Mouse (Mus musculus): Measurements from ENCODE around the gene Olfr1477. TPM values are rescaled to one million over a fixed set of nuclear protein-coding genes. Genes with fewer than 3 reads are reported as not detected.
"Not testable (repeated sequence)": the region's sequence is repeated elsewhere in the genome, so short reads cannot be mapped to it uniquely, and the experiment has no call there.

The Olfr1477 gene
- not detected in 2 replicates for polyA plus RNA-seq (2015; fragmentation: Nextera tagmentation; extraction: Ambion mirVana)

DNA sequence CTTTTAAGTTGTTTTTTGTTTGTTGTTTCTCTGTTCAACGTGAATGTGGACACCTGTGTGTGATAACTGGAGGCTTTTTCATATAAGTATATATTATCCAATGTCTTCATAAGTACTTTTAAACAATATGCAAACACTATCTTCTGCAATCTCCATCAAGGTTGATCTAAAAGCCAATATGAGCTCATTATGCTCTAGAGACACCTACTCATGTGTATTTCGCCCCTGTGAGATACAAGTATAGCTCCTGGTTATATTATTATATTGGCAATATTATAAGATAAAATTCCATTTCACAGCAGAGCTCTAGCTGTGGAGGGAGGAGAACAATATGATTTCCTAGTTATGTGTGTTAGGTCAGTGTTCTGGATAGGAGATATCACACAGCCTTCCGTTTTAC lies at the start of gene Olfr1477:
Olfr1477 (plus strand) TSS at position 301 of the 400 bp plus-strand sequence.
- Histone ChIP-seq H3K9ac (no peak within 1 kb of the TSS), H3K27me3 (replicated peaks) (no peaks in the 10 kb centered on the region), H3K4me2 (no peak within 1 kb of the TSS), H3K9me3 (peaks cover 10% of the 10 kb centered on the region), H3K36me3 (no peaks in the 10 kb centered on the region), H3K4me3 (no peak within 1 kb of the TSS), H3K27ac (replicated peaks) (no peak within 1 kb of the TSS), H3K4me1 (no peaks in the 10 kb centered on the region)
- no peak for ATAC-seq (ENCODE audit: extremely low read depth, insufficient number of reproducible peaks, low FRiP score, low TSS enrichment)
- WGBS = 53% methylated on average over 3 of the region's 3 CpGs

DNA sequence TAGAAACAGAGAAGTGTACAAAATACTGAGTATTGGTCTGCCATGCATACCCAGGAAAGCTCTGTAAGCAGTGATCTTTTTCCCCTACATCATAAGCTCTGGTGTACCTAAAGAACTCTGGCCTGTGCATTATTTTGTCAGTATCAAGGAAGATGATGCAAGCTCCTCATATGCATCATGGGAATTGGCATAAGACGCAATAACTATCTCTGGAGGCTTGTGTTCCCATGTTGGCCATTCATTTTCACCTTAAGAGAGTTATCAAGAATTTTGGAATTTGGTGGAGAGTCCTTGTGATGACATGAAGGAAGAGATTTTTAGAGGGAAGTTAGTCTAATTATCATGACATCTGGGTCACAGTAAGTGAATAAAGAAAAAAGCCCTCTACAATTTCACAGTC lies 44.4 kb upstream of the Olfr1477 start, which contains the start of gene Olfr1472:
Olfr1472 (minus strand) TSS at position 101 of the 400 bp plus-strand sequence.
- Histone ChIP-seq H3K27me3 (replicated peaks) (no peaks in the 10 kb centered on the region), H3K27ac (replicated peaks) (no peak within 1 kb of the TSS), H3K9me3 (no peaks in the 10 kb centered on the region; the same call in 1 of the 2 replicates), H3K9ac (no peak within 1 kb of the TSS), H3K4me3 (no peak within 1 kb of the TSS), H3K36me3 (no peaks in the 10 kb centered on the region), H3K4me2 (no peak within 1 kb of the TSS), H3K4me1 (no peaks in the 10 kb centered on the region)
- 53% methylated on average over 1 of the region's 1 CpGs for WGBS
- ATAC-seq (ENCODE audit: extremely low read depth, insufficient number of reproducible peaks, low FRiP score, low TSS enrichment) = no peak

DNA sequence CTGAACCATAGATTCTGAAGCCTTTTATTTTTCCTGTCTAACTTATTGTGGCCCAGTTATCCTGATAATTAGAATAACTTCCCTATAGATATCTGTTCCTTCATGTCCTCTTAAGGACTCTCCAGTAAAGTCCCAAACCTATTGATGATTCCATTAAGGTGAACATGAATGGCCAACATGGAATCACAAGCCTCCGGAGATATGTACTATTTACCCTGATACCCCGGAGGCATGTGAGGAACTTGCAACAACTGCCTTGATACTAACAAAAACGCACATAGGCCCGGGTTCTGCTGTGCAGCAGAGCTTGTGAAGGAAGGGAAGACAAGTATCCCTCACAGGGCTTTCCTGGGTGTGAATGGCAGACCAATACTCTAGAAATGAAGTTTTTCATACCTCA lies 31.1 kb upstream of the Olfr1477 start, which contains the start of gene Olfr1474:
Olfr1474 (plus strand) TSS at position 301 of the 400 bp plus-strand sequence.
- not testable (repeated sequence) for H3K4me3 ChIP-seq; ATAC-seq (ENCODE audit: extremely low read depth, insufficient number of reproducible peaks, low FRiP score, low TSS enrichment); H3K27me3 ChIP-seq (replicated peaks); H3K9ac ChIP-seq; H3K27ac ChIP-seq (replicated peaks); H3K9me3 ChIP-seq; H3K36me3 ChIP-seq; H3K4me1 ChIP-seq; H3K4me2 ChIP-seq
- WGBS = 72% methylated on average over 4 of the region's 4 CpGs

DNA sequence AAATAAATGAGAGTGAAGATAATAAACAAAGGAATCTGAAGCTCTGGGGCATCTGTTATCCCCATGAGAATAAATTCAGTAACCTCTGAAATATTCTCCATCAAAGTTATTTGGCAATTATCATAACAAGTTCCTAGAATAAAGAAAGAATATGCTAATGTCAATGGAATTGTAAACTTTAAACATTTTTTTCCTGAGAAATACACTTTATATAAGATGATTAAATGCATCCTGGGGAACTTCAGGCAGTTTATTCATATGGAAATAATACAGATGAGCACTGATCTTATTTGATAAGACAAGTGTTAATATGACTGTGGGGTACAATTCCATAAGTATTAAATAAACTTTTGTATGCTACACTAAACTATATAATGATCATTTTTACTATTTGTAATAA lies 20.2 kb upstream of the Olfr1477 start, which contains the start of gene Olfr1475:
Olfr1475 (minus strand) TSS at position 101 of the 400 bp plus-strand sequence.
- Histone ChIP-seq H3K4me3 (no peak within 1 kb of the TSS), H3K4me1 (no peaks in the 10 kb centered on the region), H3K27ac (replicated peaks) (no peak within 1 kb of the TSS), H3K27me3 (replicated peaks) (no peaks in the 10 kb centered on the region), H3K9ac (no peak within 1 kb of the TSS), H3K9me3 (no peaks in the 10 kb centered on the region), H3K36me3 (no peaks in the 10 kb centered on the region), H3K4me2 (no peak within 1 kb of the TSS)
- no peak for ATAC-seq (ENCODE audit: extremely low read depth, insufficient number of reproducible peaks, low FRiP score, low TSS enrichment)

DNA sequence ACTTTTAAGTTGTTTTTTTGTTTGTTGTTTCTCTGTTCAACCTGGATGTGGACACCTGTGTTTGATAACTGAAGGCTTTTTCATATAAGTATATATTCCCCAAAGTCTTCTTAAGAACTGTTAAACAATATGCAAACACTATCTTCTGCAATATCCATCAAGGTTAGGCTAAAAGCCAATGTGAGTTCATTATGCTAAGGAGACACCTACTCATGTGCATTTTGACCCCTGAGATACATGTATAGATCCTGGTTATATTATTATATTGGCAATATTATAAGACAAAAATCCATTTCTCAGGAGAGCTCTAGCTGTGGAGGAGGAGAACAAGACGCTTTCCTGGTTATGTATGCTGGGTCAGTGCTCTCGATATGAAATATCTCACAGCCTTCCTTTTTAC lies 27.3 kb downstream of the Olfr1477 start, which contains the start of gene Olfr1480:
Olfr1480 (plus strand) TSS at position 301 of the 400 bp plus-strand sequence.
- Histone ChIP-seq H3K9me3 (peaks cover 11% of the 10 kb centered on the region; the same call in 1 of the 2 replicates), H3K36me3 (no peaks in the 10 kb centered on the region), H3K27ac (replicated peaks) (no peak within 1 kb of the TSS), H3K9ac (no peak within 1 kb of the TSS), H3K4me2 (no peak within 1 kb of the TSS), H3K4me3 (no peak within 1 kb of the TSS), H3K4me1 (no peaks in the 10 kb centered on the region), H3K27me3 (replicated peaks) (no peaks in the 10 kb centered on the region)
- 50% methylated on average over 2 of the region's 2 CpGs for WGBS
- no peak for ATAC-seq (ENCODE audit: extremely low read depth, insufficient number of reproducible peaks, low FRiP score, low TSS enrichment)

Other genes starting within 250 kb of the Olfr1477 start
- gene Olfr1465, start 185.0 kb upstream of the Olfr1477 start, polyA plus RNA-seq (2015; fragmentation: Nextera tagmentation; extraction: Ambion mirVana) = not detected in 2 replicates
- not detected in 2 replicates for gene Olfr1466, start 161.7 kb upstream of the Olfr1477 start, polyA plus RNA-seq (2015; fragmentation: Nextera tagmentation; extraction: Ambion mirVana)
- not detected in 2 replicates for gene Olfr1467, start 138.3 kb upstream of the Olfr1477 start, polyA plus RNA-seq (2015; fragmentation: Nextera tagmentation; extraction: Ambion mirVana)
- gene Olfr1469, start 92.7 kb upstream of the Olfr1477 start, polyA plus RNA-seq (2015; fragmentation: Nextera tagmentation; extraction: Ambion mirVana) = not detected in 2 replicates
- gene Olfr1471, start 57.1 kb upstream of the Olfr1477 start, polyA plus RNA-seq (2015; fragmentation: Nextera tagmentation; extraction: Ambion mirVana) = not detected in 2 replicates
- not detected in 2 replicates for gene Olfr1472, start 44.5 kb upstream of the Olfr1477 start, polyA plus RNA-seq (2015; fragmentation: Nextera tagmentation; extraction: Ambion mirVana)
- not detected in 2 replicates for gene Olfr1474, start 31.0 kb upstream of the Olfr1477 start, polyA plus RNA-seq (2015; fragmentation: Nextera tagmentation; extraction: Ambion mirVana)
- gene Olfr1475, start 20.4 kb upstream of the Olfr1477 start, polyA plus RNA-seq (2015; fragmentation: Nextera tagmentation; extraction: Ambion mirVana) = not detected in 2 replicates
- not detected in 2 replicates for gene Olfr1480, start 27.4 kb downstream of the Olfr1477 start, polyA plus RNA-seq (2015; fragmentation: Nextera tagmentation; extraction: Ambion mirVana)
- not detected in 2 replicates for gene Olfr1484, start 83.0 kb downstream of the Olfr1477 start, polyA plus RNA-seq (2015; fragmentation: Nextera tagmentation; extraction: Ambion mirVana)
- not detected in 2 replicates for gene Olfr1487, start 116.8 kb downstream of the Olfr1477 start, polyA plus RNA-seq (2015; fragmentation: Nextera tagmentation; extraction: Ambion mirVana)
- not detected in 2 replicates for gene Olfr1489, start 131.1 kb downstream of the Olfr1477 start, polyA plus RNA-seq (2015; fragmentation: Nextera tagmentation; extraction: Ambion mirVana)
- not detected in 2 replicates for gene Olfr1490, start 150.5 kb downstream of the Olfr1477 start, polyA plus RNA-seq (2015; fragmentation: Nextera tagmentation; extraction: Ambion mirVana)
- gene Olfr1491, start 196.7 kb downstream of the Olfr1477 start, polyA plus RNA-seq (2015; fragmentation: Nextera tagmentation; extraction: Ambion mirVana) = not detected in 2 replicates
- gene Olfr1493-ps1, start 222.7 kb downstream of the Olfr1477 start, polyA plus RNA-seq (2015; fragmentation: Nextera tagmentation; extraction: Ambion mirVana) = not detected in 2 replicates
- gene Olfr1494, start 239.2 kb downstream of the Olfr1477 start, polyA plus RNA-seq (2015; fragmentation: Nextera tagmentation; extraction: Ambion mirVana) = not detected in 2 replicates

Measured in heart, embryonic 13.5 days (tissue).